Mouse (Mus musculus) heart, adult 2 months (tissue): ENCODE results near the gene Asic3.

Source experiments
- CTCF ChIP-seq: fragments of 200-600 bp; IDR thresholded peaks from 2 replicates; pipeline ENCODE4 v1.8.1; 2022; ENCODE audit warnings: antibody characterized with exemption, mild to moderate bottlenecking, moderate library complexity
- EP300 ChIP-seq: fragments of 200-500 bp; IDR thresholded peaks from 2 replicates; pipeline ENCODE4 v1.6.1; 2011; ENCODE audit warnings: low read depth, low read length, control low read depth; ENCODE audit not compliant: insufficient read depth
- POLR2A ChIP-seq: fragments of 200-500 bp; IDR thresholded peaks from 2 replicates; pipeline ENCODE4 v1.6.1; 2011; ENCODE audit warnings: mild to moderate bottlenecking, low read depth, low read length, control low read depth; ENCODE audit not compliant: insufficient read depth

GRCm38 (mm10) chr5:24364061-24364460, 49.1 kb upstream of the Asic3 start:
- TF ChIP-seq CTCF (no peak), POLR2A (no peak), EP300 (no peak)
